Mouse (Mus musculus) G1E (cell line): Measurements from ENCODE around the gene Plxna2.

Experiments
- CTCF ChIP-seq: IDR thresholded peaks from 2 replicates; pipeline ENCODE4 v1.5.1; 2012; ENCODE audit warnings: low read depth, low read length, inconsistent platforms, mixed read lengths
- TAL1 ChIP-seq: conservative IDR thresholded peaks from 2 replicates; pipeline ENCODE4 v1.6.1; 2012; ENCODE audit warnings: low read depth, low read length, inconsistent platforms, mixed read lengths

- TF ChIP-seq CTCF: no peak
- TF ChIP-seq TAL1: no peak
Observed at GRCm38 (mm10) chr1:194852065-194852358, 234.0 kb downstream of the Plxna2 start.
